Mouse (Mus musculus) neural tube, embryonic 15.5 days (tissue): ENCODE measurements around the gene Rab32. TPM values are rescaled to one million over a fixed set of nuclear protein-coding genes. Genes with fewer than 3 reads are reported as not detected.
"Not testable (repeated sequence)": the region's sequence is repeated elsewhere in the genome, so short reads cannot be mapped to it uniquely, and the experiment has no call there.

Experiments
- ATAC-seq: fragments of 200-750 bp; cut with Nextera tagmentation; 2 replicates; pipeline ENCODE4 v1.8.0; 2017; ENCODE audit warnings: mild to moderate bottlenecking, moderate TSS enrichment, moderate library complexity; ENCODE audit not compliant: low FRiP score
- H3K27ac ChIP-seq: fragments of 300-500 bp; sonication (generic); replicated peaks from 2 replicates; pipeline ENCODE4 v1.5.1; 2015; ENCODE audit warnings: mild to moderate bottlenecking, inconsistent platforms
- H3K27me3 ChIP-seq: fragments of 300-500 bp; sonication (generic); replicated peaks from 2 replicates; pipeline ENCODE4 v1.6.1; 2015; ENCODE audit warnings: inconsistent platforms
- H3K36me3 ChIP-seq: fragments of 300-500 bp; sonication (generic); 2 replicates; pipeline ENCODE4 v1.6.1; 2015; ENCODE audit warnings: inconsistent platforms
- H3K4me1 ChIP-seq: fragments of 300-500 bp; sonication (generic); 2 replicates; pipeline ENCODE4 v1.6.1; 2015; ENCODE audit warnings: inconsistent platforms
- H3K4me2 ChIP-seq: fragments of 300-500 bp; sonication (generic); 2 replicates; pipeline ENCODE4 v1.6.1; 2015; ENCODE audit warnings: inconsistent platforms, mild to moderate bottlenecking, moderate library complexity
- H3K4me3 ChIP-seq: fragments of 300-500 bp; sonication (generic); replicated peaks from 2 replicates; pipeline ENCODE4 v1.5.1; 2015; ENCODE audit warnings: mild to moderate bottlenecking, inconsistent platforms
- H3K9ac ChIP-seq: fragments of 300-500 bp; sonication (generic); replicated peaks from 2 replicates; pipeline ENCODE4 v1.6.1; 2015; ENCODE audit warnings: mild to moderate bottlenecking, inconsistent platforms
- H3K9me3 ChIP-seq: fragments of 300-500 bp; sonication (generic); replicated peaks from 2 replicates; pipeline ENCODE4 v1.6.1; 2016; ENCODE audit warnings: inconsistent platforms
- WGBS: fragments of 180-500 bp; shearing (Covaris S2); methylation state at CpG from one replicate; pipeline ENCODE4 v1.1.7; 2015; ENCODE audit warnings: mixed read lengths; 5-methylcytosine and 5-hydroxymethylcytosine counted together
- polyA plus RNA-seq: library from polyadenylated mRNA; unstranded; fragments of >200 nt; fragmentation: Nextera tagmentation; extraction: Ambion mirVana; gene quantifications from 2 replicates; pipeline ENCODE4 v1.2.1, GENCODE M21; 2015

The Rab32 gene
- polyA plus RNA-seq, result 4.5 and 8.3 TPM in 2 replicates

GRCm38 (mm10) chr10:10557570-10558336, at the start of gene Rab32:
TSS of gene Rab32 (minus strand) at chr10:10558265.
- no peak within 1 kb of the TSS for H3K27ac ChIP-seq
- H3K4me2 ChIP-seq, result peak within 1 kb of the TSS; percentile 96
- no peaks in the 10 kb centered on the region for H3K27me3 ChIP-seq
- H3K4me3 ChIP-seq, result peak within 1 kb of the TSS; percentile 59
- no peaks in the 10 kb centered on the region for H3K36me3 ChIP-seq
- H3K9ac ChIP-seq, result peak within 1 kb of the TSS; percentile 41
- under 1% methylated on average over 51 of the region's 51 CpGs for WGBS
- H3K4me1 ChIP-seq, result peaks cover 12% of the 10 kb centered on the region; the same call in 1 of the 2 replicates
- peak; percentile 96 for ATAC-seq
- no peaks in the 10 kb centered on the region for H3K9me3 ChIP-seq

GRCm38 (mm10) chr10:10600771-10601170, 42.7 kb upstream of the Rab32 start:
- H3K9ac ChIP-seq, result no peak overlapping the region
- no peak overlapping the region for H3K4me2 ChIP-seq
- H3K27me3 ChIP-seq, result no peaks in the 10 kb centered on the region
- 71% methylated on average over 3 of the region's 3 CpGs for WGBS
- H3K9me3 ChIP-seq, result no peaks in the 10 kb centered on the region
- H3K4me1 ChIP-seq, result no peaks in the 10 kb centered on the region
- no peak for ATAC-seq
- H3K36me3 ChIP-seq, result no peaks in the 10 kb centered on the region
- no peak overlapping the region for H3K27ac ChIP-seq
- H3K4me3 ChIP-seq, result no peak overlapping the region

GRCm38 (mm10) chr10:10597495-10597894, 39.4 kb upstream of the Rab32 start:
- 94% methylated on average over 2 of the region's 2 CpGs for WGBS
- not testable (repeated sequence) for H3K4me1 ChIP-seq, H3K4me2 ChIP-seq, H3K27ac ChIP-seq, ATAC-seq, H3K36me3 ChIP-seq, H3K9me3 ChIP-seq, H3K27me3 ChIP-seq, H3K4me3 ChIP-seq, H3K9ac ChIP-seq

DNA sequence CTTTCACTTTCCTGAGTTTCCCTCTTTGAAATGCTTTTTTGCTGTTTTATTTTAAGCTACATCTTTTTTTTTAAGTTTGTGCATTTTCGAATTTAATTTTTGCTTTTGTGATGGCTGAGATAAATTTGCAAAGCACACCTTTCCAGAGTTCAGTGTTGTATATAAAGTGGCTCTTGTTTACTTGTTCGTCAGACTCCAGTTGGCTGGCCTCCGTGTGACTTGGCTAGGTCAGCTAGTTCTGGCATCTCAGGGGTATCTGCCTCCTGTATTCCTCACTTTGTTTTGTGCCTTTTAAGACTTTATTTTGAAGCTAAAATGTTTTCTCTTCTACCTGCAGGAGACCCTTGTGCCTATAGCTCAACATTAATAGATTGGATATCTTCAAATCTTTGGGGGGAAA, 22.7 kb upstream of the Rab32 start:
- no peak for ATAC-seq
- no peak overlapping the region for H3K9ac ChIP-seq
- no peak overlapping the region for H3K4me3 ChIP-seq
- no peak overlapping the region for H3K4me2 ChIP-seq
- H3K27me3 ChIP-seq, result no peaks in the 10 kb centered on the region
- WGBS, result 82% methylated on average over 3 of the region's 3 CpGs
- no peaks in the 10 kb centered on the region for H3K36me3 ChIP-seq
- H3K9me3 ChIP-seq, result no peaks in the 10 kb centered on the region
- H3K4me1 ChIP-seq, result no peaks in the 10 kb centered on the region
- H3K27ac ChIP-seq, result no peak overlapping the region

DNA sequence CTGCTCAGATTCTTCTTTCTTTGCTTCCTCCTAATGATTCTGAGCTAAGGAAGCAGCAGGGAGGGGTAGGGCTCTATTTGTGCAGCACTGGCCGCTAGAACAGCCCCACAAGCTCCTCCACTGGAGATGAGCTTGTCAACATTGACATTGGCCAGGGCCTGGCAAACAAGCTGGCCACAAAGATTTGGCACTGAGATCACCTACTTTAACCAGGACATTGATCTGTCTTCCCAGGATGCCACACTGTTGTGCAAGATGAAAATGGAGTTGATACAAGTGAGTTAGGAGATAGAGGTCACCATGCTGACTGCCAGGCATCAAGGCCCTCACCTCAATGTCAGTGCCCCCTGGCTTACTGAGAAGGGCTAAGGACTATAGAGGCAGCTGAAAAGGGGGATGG, 21.8 kb upstream of the Rab32 start:
- 87% methylated on average over 1 of the region's 1 CpGs for WGBS
- H3K4me1 ChIP-seq, result no peaks in the 10 kb centered on the region

DNA sequence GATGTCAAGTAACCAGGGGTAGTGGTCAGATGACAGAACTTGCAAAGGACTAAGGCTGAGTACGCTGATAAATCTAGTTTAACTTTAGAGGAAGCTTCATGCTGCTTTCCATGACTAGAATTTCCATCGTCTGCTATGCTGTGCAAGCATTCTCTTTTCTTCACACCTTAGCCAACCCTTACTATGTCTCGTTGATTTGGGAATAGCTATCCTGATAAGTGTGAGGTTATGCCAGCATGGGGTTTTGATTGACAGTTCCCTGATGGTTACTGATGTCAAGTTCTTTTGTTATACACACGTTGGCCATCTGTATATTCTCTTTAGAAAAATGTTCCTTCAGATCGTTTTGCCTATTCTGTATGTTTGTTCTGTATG, 259 bp upstream of the Rab32 start:
- no peaks in the 10 kb centered on the region for H3K9me3 ChIP-seq
- peak overlapping the region; percentile 96 for H3K4me2 ChIP-seq
- H3K27me3 ChIP-seq, result no peaks in the 10 kb centered on the region
- peak overlapping the region; percentile 59 for H3K4me3 ChIP-seq
- H3K36me3 ChIP-seq, result no peaks in the 10 kb centered on the region
- H3K9ac ChIP-seq, result peak overlapping the region; percentile 41; the same call in 1 of the 2 replicates
- peaks cover 12% of the 10 kb centered on the region; the same call in 1 of the 2 replicates for H3K4me1 ChIP-seq
- 42% methylated on average over 5 of the region's 5 CpGs for WGBS
- no peak overlapping the region for H3K27ac ChIP-seq
- peak; percentile 44; the same call in 1 of the 2 replicates for ATAC-seq

More for the DNA sequence above, 21.8 kb upstream of the Rab32 start:
- no peak for ATAC-seq
- no peak overlapping the region for H3K27ac ChIP-seq
- H3K27me3 ChIP-seq, result no peaks in the 10 kb centered on the region
- H3K36me3 ChIP-seq, result no peaks in the 10 kb centered on the region
- H3K9ac ChIP-seq, result no peak overlapping the region
- no peaks in the 10 kb centered on the region for H3K9me3 ChIP-seq
- H3K4me3 ChIP-seq, result no peak overlapping the region
- H3K4me2 ChIP-seq, result no peak overlapping the region

DNA sequence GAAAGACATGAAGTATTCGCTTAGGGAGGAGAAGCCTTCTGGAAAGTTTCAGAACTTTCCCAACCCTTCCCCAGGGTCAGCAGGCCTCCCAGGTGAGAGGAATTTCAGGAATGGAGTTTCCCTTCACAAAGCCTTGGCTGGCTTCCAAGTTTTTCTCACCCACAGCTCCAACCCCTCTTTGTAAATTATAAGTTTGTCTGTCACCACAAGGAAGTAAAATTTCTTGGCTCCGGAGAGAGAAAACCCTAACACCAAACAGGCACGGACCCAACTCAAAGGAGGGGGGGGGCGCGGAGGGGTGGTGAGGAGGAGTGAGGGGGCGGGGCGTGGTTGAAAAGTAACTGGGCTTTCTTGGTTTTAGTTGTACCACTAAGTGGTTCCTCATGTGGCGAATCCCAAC, 980 bp downstream of the Rab32 start:
- Histone ChIP-seq H3K36me3 (no peaks in the 10 kb centered on the region), H3K27ac (no peak overlapping the region), H3K4me2 (peak overlapping the region; percentile 96), H3K9me3 (no peaks in the 10 kb centered on the region), H3K4me1 (peaks cover 12% of the 10 kb centered on the region; the same call in 1 of the 2 replicates), H3K9ac (no peak overlapping the region), H3K4me3 (peak overlapping the region; percentile 59), H3K27me3 (no peaks in the 10 kb centered on the region)
- 14% methylated on average over 8 of the region's 8 CpGs for WGBS
- peak; percentile 46; the same call in 1 of the 2 replicates for ATAC-seq

- 82% methylated on average over 3 of the region's 3 CpGs for WGBS
- no peaks in the 10 kb centered on the region for H3K9me3 ChIP-seq
These were observed 2.4 kb downstream of the Rab32 start for GRCm38 (mm10) chr10:10555676-10556075.

GRCm38 (mm10) chr10:10555221-10555620, 2.8 kb downstream of the Rab32 start:
- 79% methylated on average over 5 of the region's 5 CpGs for WGBS
- Histone ChIP-seq H3K4me1 (peaks cover 12% of the 10 kb centered on the region; the same call in 1 of the 2 replicates), H3K36me3 (no peaks in the 10 kb centered on the region), H3K27ac (no peak overlapping the region), H3K9me3 (no peaks in the 10 kb centered on the region), H3K4me3 (no peak overlapping the region), H3K27me3 (no peaks in the 10 kb centered on the region), H3K4me2 (no peak overlapping the region), H3K9ac (no peak overlapping the region)
- ATAC-seq, result no peak

More at GRCm38 (mm10) chr10:10555676-10556075, 2.4 kb downstream of the Rab32 start:
- H3K27ac ChIP-seq, result no peak overlapping the region
- no peak overlapping the region for H3K4me3 ChIP-seq
- ATAC-seq, result no peak
- H3K27me3 ChIP-seq, result no peaks in the 10 kb centered on the region
- no peak overlapping the region for H3K9ac ChIP-seq
- H3K36me3 ChIP-seq, result no peaks in the 10 kb centered on the region
- H3K4me1 ChIP-seq, result peaks cover 12% of the 10 kb centered on the region; the same call in 1 of the 2 replicates
- no peak overlapping the region for H3K4me2 ChIP-seq

- H3K36me3 ChIP-seq, result no peaks in the 10 kb centered on the region
- H3K4me1 ChIP-seq, result no peaks in the 10 kb centered on the region
- no peak overlapping the region for H3K4me2 ChIP-seq
- 92% methylated on average over 1 of the region's 1 CpGs for WGBS
- H3K27me3 ChIP-seq, result no peaks in the 10 kb centered on the region
- H3K27ac ChIP-seq, result no peak overlapping the region
- no peak overlapping the region for H3K9ac ChIP-seq
- ATAC-seq, result no peak
- no peak overlapping the region for H3K4me3 ChIP-seq
- no peaks in the 10 kb centered on the region for H3K9me3 ChIP-seq
These were observed 7.9 kb downstream of the Rab32 start for GRCm38 (mm10) chr10:10550134-10550533.

DNA sequence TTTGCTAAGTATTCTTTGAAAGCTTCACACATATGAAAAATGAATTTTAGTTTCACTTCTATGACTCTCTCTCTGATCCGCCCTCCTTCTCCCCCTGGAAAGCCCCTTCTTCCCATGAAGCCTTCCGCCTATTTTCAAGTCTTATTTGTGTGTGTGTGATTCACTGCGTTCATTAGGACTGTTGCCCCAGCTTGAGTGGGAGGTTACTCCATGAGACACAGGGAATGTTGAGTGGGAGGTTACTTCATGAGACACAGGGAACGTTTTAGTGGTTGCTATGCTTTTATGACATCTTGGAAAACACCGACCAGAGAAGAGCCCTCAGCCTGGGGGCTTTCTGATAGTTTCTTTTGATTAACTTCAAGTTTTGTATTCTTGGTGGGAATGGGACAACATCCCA, 11.4 kb downstream of the Rab32 start:
- Histone ChIP-seq H3K4me1 (no peaks in the 10 kb centered on the region), H3K9ac (no peak overlapping the region), H3K4me3 (no peak overlapping the region), H3K4me2 (no peak overlapping the region), H3K9me3 (no peaks in the 10 kb centered on the region), H3K27ac (no peak overlapping the region), H3K27me3 (no peaks in the 10 kb centered on the region), H3K36me3 (no peaks in the 10 kb centered on the region)
- 83% methylated on average over 5 of the region's 5 CpGs for WGBS
- no peak for ATAC-seq

DNA sequence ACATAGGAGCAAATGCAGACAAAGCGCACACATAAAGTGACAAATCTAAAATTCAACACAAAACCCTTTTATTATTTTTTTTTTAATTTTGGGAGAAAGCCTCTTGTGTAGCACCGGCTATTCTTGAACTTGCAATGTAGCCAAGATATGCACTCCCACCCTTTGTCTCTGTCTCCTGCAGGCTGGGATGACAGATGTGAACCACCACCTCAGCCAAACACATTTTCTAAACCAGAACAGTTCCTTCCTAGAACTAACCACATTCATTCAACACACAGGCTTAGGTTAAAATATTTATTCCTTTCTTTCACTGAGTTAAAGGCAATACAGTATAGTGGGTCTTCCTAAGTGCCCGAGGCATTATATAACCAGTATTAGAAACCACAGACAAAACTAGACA, 13.1 kb downstream of the Rab32 start:
- no peak for ATAC-seq
- Histone ChIP-seq H3K9ac (no peak overlapping the region), H3K4me1 (no peaks in the 10 kb centered on the region), H3K9me3 (no peaks in the 10 kb centered on the region), H3K36me3 (no peaks in the 10 kb centered on the region), H3K27ac (no peak overlapping the region), H3K4me3 (no peak overlapping the region), H3K4me2 (no peak overlapping the region), H3K27me3 (no peaks in the 10 kb centered on the region)
- 94% methylated on average over 3 of the region's 3 CpGs for WGBS
